Mouse (Mus musculus) thymus, adult 2 months (tissue): ENCODE data around the gene Plce1. TPM values are rescaled to one million over a fixed set of nuclear protein-coding genes. Genes with fewer than 3 reads are reported as not detected.

ENCODE experiments used
- DNase-seq: peaks from one replicate; pipeline ENCODE4 v3.0.0; 2021
- H3K27ac ChIP-seq: fragments of 200-500 bp; 2 replicates; pipeline ENCODE4 v1.5.1; 2012; ENCODE audit warnings: low read length, control low read depth; ENCODE audit not compliant: control insufficient read depth, insufficient read depth
- H3K27me3 ChIP-seq: fragments of 200-500 bp; 2 replicates; pipeline ENCODE4 v1.6.1; 2012; ENCODE audit warnings: mild to moderate bottlenecking, low read length, moderate library complexity, mixed read lengths; ENCODE audit not compliant: control insufficient read depth, insufficient read depth
- H3K36me3 ChIP-seq: fragments of 200-500 bp; 2 replicates; pipeline ENCODE4 v1.6.1; 2012; ENCODE audit warnings: mild to moderate bottlenecking, low read length, moderate library complexity; ENCODE audit not compliant: control insufficient read depth, insufficient read depth
- H3K4me1 ChIP-seq: fragments of 200-500 bp; replicated peaks from 2 replicates; pipeline ENCODE4 v1.6.1; 2012; ENCODE audit warnings: low read length; ENCODE audit not compliant: control insufficient read depth, insufficient read depth
- H3K4me3 ChIP-seq: fragments of 200-500 bp; 2 replicates; pipeline ENCODE4 v1.5.1; 2012; ENCODE audit warnings: mild to moderate bottlenecking, low read length, control low read depth, moderate library complexity; ENCODE audit not compliant: control insufficient read depth, insufficient read depth
- CTCF ChIP-seq: fragments of 200-500 bp; IDR thresholded peaks from 2 replicates; pipeline ENCODE4 v1.5.1; 2012; ENCODE audit warnings: mild to moderate bottlenecking, control low read depth, low read length, moderate library complexity, borderline replicate concordance; ENCODE audit not compliant: control insufficient read depth, poor library complexity, insufficient read depth; ENCODE audit errors: extremely low read depth
- POLR2A ChIP-seq: fragments of 200-500 bp; IDR thresholded peaks from 2 replicates; pipeline ENCODE4 v1.6.1; 2012; ENCODE audit warnings: mild to moderate bottlenecking, low read length, control low read depth, moderate library complexity; ENCODE audit not compliant: control insufficient read depth, poor library complexity, insufficient read depth; ENCODE audit errors: extremely low read depth
- WGBS: fragments of 180-500 bp; shearing (Covaris S2); methylation state at CpG from one replicate; pipeline ENCODE4 v1.1.7; 2018; 5-methylcytosine and 5-hydroxymethylcytosine counted together
- polyA plus RNA-seq: library from polyadenylated mRNA; depleted of rRNA; stranded (reverse); fragments of >200 nt; gene quantifications from 2 replicates; pipeline ENCODE4 v1.2.3, GENCODE M21; 2012

Plce1 gene
- polyA plus RNA-seq, 1 experiment = 1.2 TPM

DNA sequence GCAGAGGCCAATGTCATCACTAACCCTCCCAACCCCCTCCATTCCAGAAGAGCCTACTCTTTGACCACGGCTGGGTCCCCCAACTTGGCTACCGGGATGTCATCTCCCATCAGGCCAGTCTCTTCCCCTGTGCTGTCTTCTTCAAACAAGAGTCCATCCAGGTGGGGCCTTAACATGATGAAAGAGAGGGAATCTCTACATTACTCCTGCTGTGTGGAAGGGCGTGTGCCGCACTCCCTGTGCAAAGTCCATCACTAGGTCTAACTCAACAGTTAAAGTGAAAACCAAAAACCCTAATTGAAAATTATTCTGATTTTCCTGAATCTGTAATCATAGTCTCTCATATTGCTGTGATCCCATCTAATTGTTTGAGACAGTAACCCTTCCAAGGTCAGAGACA lies 240.9 kb downstream of the Plce1 start:
- Histone ChIP-seq H3K36me3 (no peaks in the 10 kb centered on the region), H3K27me3 (no peaks in the 10 kb centered on the region), H3K4me1 (no peaks in the 10 kb centered on the region), H3K4me3 (no peak overlapping the region), H3K27ac (no peak overlapping the region)
- DNase-seq = no peak
- WGBS = 94% methylated on average over 4 of the region's 4 CpGs
- TF ChIP-seq CTCF = no peak
- no peak for TF ChIP-seq POLR2A

GRCm38 (mm10) chr19:38722982-38723381 lies 242.1 kb downstream of the Plce1 start:
- DNase-seq = no peak
- Histone ChIP-seq H3K36me3 (no peaks in the 10 kb centered on the region), H3K4me3 (no peak overlapping the region), H3K4me1 (no peaks in the 10 kb centered on the region), H3K27me3 (no peaks in the 10 kb centered on the region), H3K27ac (no peak overlapping the region)
- TF ChIP-seq POLR2A = no peak
- TF ChIP-seq CTCF = no peak
- WGBS = 87% methylated on average over 6 of the region's 6 CpGs

DNA sequence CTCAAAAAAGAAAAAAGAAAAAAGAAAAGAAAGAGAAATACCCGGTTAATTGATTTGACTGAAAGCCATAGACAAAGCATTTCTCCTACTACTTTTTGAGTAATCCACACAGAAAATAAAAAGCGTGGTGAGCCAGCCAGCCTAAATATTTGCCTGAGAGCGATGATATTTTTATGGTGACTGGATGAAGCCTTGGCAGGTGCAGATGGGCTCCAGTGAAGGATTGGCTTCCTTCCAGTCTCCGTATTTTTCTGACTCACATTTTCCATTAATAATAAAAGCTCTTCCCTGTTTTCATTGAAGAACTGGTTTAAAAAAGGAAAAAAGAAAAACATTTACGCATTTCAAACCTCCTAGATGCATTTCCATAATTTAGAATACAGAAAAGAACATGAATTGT lies 243.1 kb downstream of the Plce1 start:
- Histone ChIP-seq H3K36me3 (no peaks in the 10 kb centered on the region), H3K27ac (no peak overlapping the region), H3K27me3 (no peaks in the 10 kb centered on the region), H3K4me3 (no peak overlapping the region), H3K4me1 (no peaks in the 10 kb centered on the region)
- no peak for DNase-seq
- no peak for TF ChIP-seq CTCF
- no peak for TF ChIP-seq POLR2A
- 87% methylated on average over 5 of the region's 5 CpGs for WGBS

DNA sequence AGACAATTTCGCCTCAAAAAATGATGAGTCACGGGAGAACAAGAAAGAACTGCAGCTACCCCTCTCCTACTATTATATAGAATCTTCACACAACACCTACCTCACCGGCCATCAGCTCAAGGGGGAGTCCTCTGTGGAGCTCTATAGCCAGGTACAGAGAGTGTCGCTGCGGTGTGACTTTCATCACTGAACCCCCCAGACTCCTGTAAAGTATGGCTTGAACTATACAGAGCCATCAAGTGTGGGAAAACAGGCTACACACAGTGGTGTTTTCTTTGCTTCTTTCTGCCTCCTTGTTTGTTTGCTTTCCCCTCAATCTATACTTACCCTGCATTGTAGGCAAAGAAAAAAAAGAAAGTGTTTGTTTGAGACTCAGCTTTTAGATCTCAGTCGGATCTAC lies 247.9 kb downstream of the Plce1 start:
- no peaks in the 10 kb centered on the region for H3K36me3 ChIP-seq
- TF ChIP-seq CTCF = no peak
- no peak for TF ChIP-seq POLR2A
- no peaks in the 10 kb centered on the region for H3K4me1 ChIP-seq
- H3K27me3 ChIP-seq = no peaks in the 10 kb centered on the region
- no peak overlapping the region for H3K27ac ChIP-seq
- no peak overlapping the region for H3K4me3 ChIP-seq
- 70% methylated on average over 6 of the region's 6 CpGs for WGBS
- no peak for DNase-seq

- H3K27ac ChIP-seq = no peak overlapping the region
- no peak for TF ChIP-seq POLR2A
- TF ChIP-seq CTCF = no peak
- H3K4me1 ChIP-seq = no peaks in the 10 kb centered on the region
- 27% methylated on average over 3 of the region's 3 CpGs for WGBS
- DNase-seq = no peak
- H3K36me3 ChIP-seq = no peaks in the 10 kb centered on the region
- H3K4me3 ChIP-seq = no peak overlapping the region
- H3K27me3 ChIP-seq = no peaks in the 10 kb centered on the region
Observed at GRCm38 (mm10) chr19:38729264-38729663, 248.4 kb downstream of the Plce1 start.

GRCm38 (mm10) chr19:38744546-38744945 lies 263.6 kb downstream of the Plce1 start:
- Histone ChIP-seq H3K36me3 (no peaks in the 10 kb centered on the region), H3K4me1 (0 out of 2 replicates have a peak, but pooled peaks cover 4% of the 10 kb centered on the region), H3K4me3 (no peak overlapping the region), H3K27ac (no peak overlapping the region), H3K27me3 (no peaks in the 10 kb centered on the region)
- DNase-seq = no peak
- WGBS = 87% methylated on average over 8 of the region's 8 CpGs
- no peak for TF ChIP-seq POLR2A
- TF ChIP-seq CTCF = no peak

DNA sequence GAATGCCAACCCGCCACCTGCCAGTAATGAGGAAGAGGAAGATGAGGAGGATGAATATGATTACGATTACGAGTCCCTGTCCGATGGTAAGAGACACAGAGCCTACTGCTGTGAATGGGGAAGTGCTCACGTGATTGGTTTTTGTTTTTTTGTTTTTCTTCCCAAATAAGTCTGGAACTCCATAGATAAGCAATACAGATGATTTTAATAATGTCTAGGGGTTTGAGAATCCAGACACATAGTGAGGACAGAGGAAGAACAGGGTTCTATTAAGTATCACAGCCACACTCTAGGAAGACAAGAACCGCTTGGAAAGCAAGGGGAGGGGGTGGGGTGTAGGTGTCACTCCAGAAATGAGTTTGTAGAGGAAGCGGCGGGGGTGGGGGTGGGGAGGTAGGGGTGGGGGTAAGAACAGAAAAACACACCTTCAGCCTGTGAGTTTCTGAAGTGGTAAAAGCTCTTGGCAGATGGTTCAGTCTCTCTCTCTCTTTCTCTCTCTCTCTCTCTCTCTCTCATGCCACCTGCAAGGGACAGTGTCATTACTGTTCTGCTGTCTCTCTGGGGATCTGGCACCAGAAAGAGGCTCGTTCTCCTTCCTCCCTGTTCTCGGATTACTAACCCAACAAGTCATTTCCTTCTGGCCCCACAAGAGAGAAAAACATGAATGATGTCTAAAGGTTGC lies 265.0 kb downstream of the Plce1 start:
- TF ChIP-seq CTCF (no peak), POLR2A (no peak)
- Histone ChIP-seq H3K4me1 (0 out of 2 replicates have a peak, but pooled peaks cover 4% of the 10 kb centered on the region), H3K27ac (no peak overlapping the region; the same call in 1 of the 2 replicates), H3K4me3 (no peak overlapping the region), H3K36me3 (no peaks in the 10 kb centered on the region), H3K27me3 (no peaks in the 10 kb centered on the region)
- DNase-seq = no peak
- WGBS = 23% methylated on average over 10 of the region's 10 CpGs
